Mouse (Mus musculus) olfactory bulb, adult 2 months (tissue): ENCODE data around the gene Anks1b. TPM values are rescaled to one million over a fixed set of nuclear protein-coding genes. Genes with fewer than 3 reads are reported as not detected.

Source experiments
- H3K27ac ChIP-seq: fragments of 200-500 bp; 2 replicates; pipeline ENCODE4 v1.5.1; 2012; ENCODE audit warnings: low read depth, low read length; ENCODE audit not compliant: insufficient read depth
- H3K4me1 ChIP-seq: fragments of 200-500 bp; 2 replicates; pipeline ENCODE4 v1.6.1; 2012; ENCODE audit warnings: low read length; ENCODE audit not compliant: control insufficient read depth, insufficient read depth
- H3K4me3 ChIP-seq: fragments of 200-500 bp; 2 replicates; pipeline ENCODE4 v1.5.1; 2012; ENCODE audit warnings: mild to moderate bottlenecking, low read depth, low read length, moderate library complexity; ENCODE audit not compliant: insufficient read depth
- CTCF ChIP-seq: fragments of 200-500 bp; IDR thresholded peaks from 2 replicates; pipeline ENCODE4 v1.5.1; 2012; ENCODE audit warnings: low read depth, mild to moderate bottlenecking, low read length, moderate library complexity; ENCODE audit not compliant: insufficient read depth
- POLR2A ChIP-seq: fragments of 200-500 bp; IDR thresholded peaks from 2 replicates; pipeline ENCODE4 v1.6.1; 2012; ENCODE audit warnings: mild to moderate bottlenecking, low read depth, low read length, moderate library complexity; ENCODE audit not compliant: insufficient read depth
- WGBS: fragments of 180-500 bp; shearing (Covaris S2); methylation state at CpG from one replicate; pipeline ENCODE4 v1.1.7; 2018; 5-methylcytosine and 5-hydroxymethylcytosine counted together
- polyA plus RNA-seq: library from polyadenylated mRNA; stranded (reverse); fragments of >200 nt; gene quantifications from 2 replicates; pipeline ENCODE4 v1.2.4, GENCODE M21; 2012; ENCODE audit warnings: low replicate concordance; ENCODE audit not compliant: missing spikeins, insufficient read depth, insufficient read length

The Anks1b gene
- polyA plus RNA-seq, 1 experiment = not detected

DNA sequence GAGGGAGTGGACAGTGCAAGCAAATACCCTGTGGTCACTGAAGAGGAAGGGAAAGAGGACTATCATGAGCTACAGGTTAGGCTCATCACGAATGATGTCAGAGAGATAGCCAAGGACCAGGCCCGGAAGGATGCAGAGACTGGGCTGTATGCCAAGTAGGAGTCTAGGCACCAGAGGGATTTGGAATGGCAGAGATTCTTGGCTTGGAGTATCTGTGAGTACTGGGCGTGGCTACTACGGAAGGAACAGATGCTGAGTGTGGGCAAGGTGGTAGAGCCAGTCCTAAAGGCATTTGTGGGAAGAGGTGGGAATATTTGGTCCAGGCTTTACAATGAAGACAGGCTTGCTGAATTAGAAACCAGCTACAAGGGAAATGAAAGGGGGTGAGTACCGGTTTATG is 823.4 kb downstream of the Anks1b start:
- Histone ChIP-seq H3K4me3 (no peak overlapping the region), H3K27ac (no peak overlapping the region), H3K4me1 (peaks cover 6% of the 10 kb centered on the region; the same call in 1 of the 2 replicates)
- TF ChIP-seq CTCF (no peak), POLR2A (no peak)
- WGBS = 41% methylated on average over 5 of the region's 5 CpGs

- H3K27ac ChIP-seq = no peak overlapping the region
- H3K4me3 ChIP-seq = no peak overlapping the region
- TF ChIP-seq POLR2A = no peak
- TF ChIP-seq CTCF = no peak
- peaks cover 6% of the 10 kb centered on the region; the same call in 1 of the 2 replicates for H3K4me1 ChIP-seq
- WGBS = 69% methylated on average over 8 of the region's 8 CpGs
Measured at GRCm38 (mm10) chr10:90697413-90697812, 824.1 kb downstream of the Anks1b start.

GRCm38 (mm10) chr10:90699211-90699610 is 825.9 kb downstream of the Anks1b start:
- Histone ChIP-seq H3K4me1 (peaks cover 8% of the 10 kb centered on the region), H3K4me3 (no peak overlapping the region), H3K27ac (no peak overlapping the region)
- TF ChIP-seq CTCF (no peak), POLR2A (no peak)
- 60% methylated on average over 12 of the region's 12 CpGs for WGBS

DNA sequence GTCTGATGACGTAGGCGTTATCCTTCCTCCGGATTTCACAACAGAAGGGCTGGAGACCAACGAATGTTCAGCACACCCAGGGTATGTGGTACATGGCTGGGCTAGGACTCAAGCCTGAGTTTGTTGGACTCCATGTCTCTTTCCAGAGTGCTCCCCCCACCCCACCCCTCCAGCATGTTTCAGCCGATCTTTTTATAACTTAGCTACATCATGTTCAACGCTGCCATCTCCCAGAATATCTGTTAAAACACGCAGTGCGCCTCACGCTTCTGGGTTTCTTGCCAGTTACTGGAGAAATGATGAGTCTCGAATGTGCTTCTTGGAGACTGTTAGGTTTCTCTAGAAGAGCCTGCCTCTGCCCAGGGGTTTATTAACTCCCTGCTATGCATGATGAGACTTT is 831.3 kb downstream of the Anks1b start:
- Histone ChIP-seq H3K4me1 (peaks cover 11% of the 10 kb centered on the region), H3K27ac (peak overlapping the region; percentile 80), H3K4me3 (no peak overlapping the region)
- 37% methylated on average over 10 of the region's 10 CpGs for WGBS
- TF ChIP-seq POLR2A (no peak), CTCF (no peak)

DNA sequence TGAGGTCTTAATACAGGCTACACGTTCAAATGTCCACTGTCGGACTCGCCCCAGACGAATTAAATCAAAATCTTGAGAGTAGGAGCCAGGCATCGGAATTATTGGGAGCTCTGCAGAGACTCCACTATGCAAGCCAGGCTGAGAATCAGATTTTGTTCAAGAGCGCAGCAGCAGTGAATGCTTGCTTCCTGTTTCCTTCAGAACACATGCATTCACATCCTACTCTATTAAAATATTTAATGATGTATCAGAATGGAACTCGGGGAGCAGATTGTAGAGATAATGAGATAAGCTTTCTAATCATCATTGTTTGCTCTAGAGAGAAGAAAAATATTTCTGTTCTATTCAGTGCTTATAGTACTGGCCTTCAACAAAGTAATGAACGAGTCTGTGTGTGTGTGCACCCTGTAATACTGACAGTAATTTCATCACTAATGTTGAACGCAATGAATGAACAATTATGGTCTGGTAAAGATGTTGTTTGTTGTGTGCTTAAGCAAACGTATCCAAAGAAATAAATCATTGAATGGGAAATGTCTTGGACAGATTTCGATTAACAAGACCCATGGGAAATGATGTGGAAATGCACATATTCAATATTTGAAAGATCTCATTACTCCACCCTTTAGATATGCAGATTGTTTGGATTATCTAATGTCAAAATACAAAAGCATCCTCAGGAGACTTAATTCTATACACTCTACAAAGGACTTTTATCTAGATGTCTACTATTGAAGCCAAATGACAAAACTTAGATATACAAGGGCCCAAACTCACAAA is 835.7 kb downstream of the Anks1b start:
- WGBS = 31% methylated on average over 11 of the region's 11 CpGs
- Histone ChIP-seq H3K4me3 (no peak overlapping the region), H3K4me1 (peaks cover 14% of the 10 kb centered on the region), H3K27ac (peak overlapping the region; percentile 20; the same call in 1 of the 2 replicates)
- TF ChIP-seq POLR2A (no peak), CTCF (no peak)

- no peak for TF ChIP-seq POLR2A
- TF ChIP-seq CTCF = no peak
- peaks cover 9% of the 10 kb centered on the region for H3K4me1 ChIP-seq
- H3K4me3 ChIP-seq = no peak overlapping the region
- 12% methylated on average over 5 of the region's 5 CpGs for WGBS
- no peak overlapping the region for H3K27ac ChIP-seq
Measured at GRCm38 (mm10) chr10:90709602-90709931, 836.3 kb downstream of the Anks1b start.

DNA sequence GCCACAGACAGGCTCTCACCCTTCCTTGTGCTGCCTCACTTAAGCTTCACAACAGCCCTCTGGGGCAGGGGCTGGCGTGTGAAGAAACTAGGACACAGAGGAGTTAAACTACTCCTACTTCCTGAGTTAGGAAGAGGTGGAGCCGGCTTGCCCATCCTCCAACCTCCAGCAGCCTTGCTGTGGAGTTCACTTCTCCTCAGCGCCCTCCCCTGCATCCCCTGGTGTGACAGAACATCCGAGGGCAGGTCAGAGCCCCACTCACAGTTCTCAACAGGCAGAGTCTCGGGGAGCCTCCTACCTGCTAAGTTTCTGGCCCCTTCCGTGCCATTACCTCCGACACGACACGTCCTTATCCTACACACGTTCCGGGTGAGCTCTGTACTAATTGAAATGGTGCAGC is 844.7 kb downstream of the Anks1b start:
- H3K27ac ChIP-seq = peak overlapping the region; percentile 45; the same call in 1 of the 2 replicates
- peaks cover 17% of the 10 kb centered on the region for H3K4me1 ChIP-seq
- 52% methylated on average over 11 of the region's 11 CpGs for WGBS
- no peak overlapping the region for H3K4me3 ChIP-seq
- TF ChIP-seq POLR2A = no peak
- no peak for TF ChIP-seq CTCF

DNA sequence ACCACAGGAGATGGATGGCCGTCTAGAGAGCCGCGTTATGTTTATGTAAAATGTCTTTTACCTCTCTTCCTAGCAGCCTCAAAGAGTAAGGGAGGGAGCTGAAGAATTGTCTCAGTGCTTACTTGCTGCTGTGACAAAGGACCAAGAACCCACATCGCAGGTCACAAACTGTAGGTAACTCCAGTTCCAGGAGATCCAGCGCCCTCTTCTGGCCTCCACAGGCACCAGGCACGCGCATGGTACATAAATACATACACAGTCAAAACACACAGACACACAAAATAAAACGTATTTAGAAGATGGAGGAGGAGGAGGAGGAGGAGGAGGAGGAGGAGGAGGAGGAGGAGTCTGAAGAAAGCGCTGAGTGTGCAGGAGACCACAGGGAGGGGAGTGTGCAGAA is 845.4 kb downstream of the Anks1b start:
- TF ChIP-seq POLR2A = no peak
- no peak for TF ChIP-seq CTCF
- peaks cover 18% of the 10 kb centered on the region for H3K4me1 ChIP-seq
- WGBS = 86% methylated on average over 9 of the region's 9 CpGs
- H3K4me3 ChIP-seq = no peak overlapping the region
- peak overlapping the region; percentile 31; the same call in 1 of the 2 replicates for H3K27ac ChIP-seq

- Histone ChIP-seq H3K4me3 (no peak overlapping the region), H3K4me1 (peaks cover 25% of the 10 kb centered on the region), H3K27ac (0 out of 2 replicates have a peak overlapping the region, but pooled peaks have one; percentile 0)
- TF ChIP-seq CTCF = no peak
- TF ChIP-seq POLR2A = no peak
- 51% methylated on average over 4 of the region's 4 CpGs for WGBS
Measured at GRCm38 (mm10) chr10:90719996-90720395, 846.7 kb downstream of the Anks1b start.

GRCm38 (mm10) chr10:90723071-90723494 is 849.8 kb downstream of the Anks1b start:
- TF ChIP-seq CTCF (no peak), POLR2A (no peak)
- no peak overlapping the region for H3K4me3 ChIP-seq
- peak overlapping the region; percentile 98 for H3K27ac ChIP-seq
- peaks cover 21% of the 10 kb centered on the region for H3K4me1 ChIP-seq
- 16% methylated on average over 5 of the region's 5 CpGs for WGBS
